Mouse (Mus musculus) G1E (cell line): ENCODE data around the gene Cysltr2.

Experiments used
- CTCF ChIP-seq: IDR thresholded peaks from 2 replicates; pipeline ENCODE4 v1.5.1; 2012; ENCODE audit warnings: low read depth, low read length, inconsistent platforms, mixed read lengths
- GATA1 ChIP-seq: IDR thresholded peaks from 2 replicates; pipeline ENCODE4 v1.6.1; 2012; ENCODE audit warnings: borderline replicate concordance, low read length, inconsistent platforms, mixed read lengths
- GATA2 ChIP-seq: IDR thresholded peaks from 2 replicates; pipeline ENCODE4 v1.6.1; 2012; ENCODE audit warnings: low read depth, low read length, inconsistent platforms, borderline replicate concordance
- TAL1 ChIP-seq: conservative IDR thresholded peaks from 2 replicates; pipeline ENCODE4 v1.6.1; 2012; ENCODE audit warnings: low read depth, low read length, inconsistent platforms, mixed read lengths

GRCm38 (mm10) chr14:73092871-73093270, 44.0 kb upstream of the Cysltr2 start:
- TF ChIP-seq GATA2 (no peak), CTCF (no peak), GATA1 (no peak), TAL1 (no peak)
